Mouse (Mus musculus) NIH3T3 (cell line): Measurements from ENCODE around the gene Loxl3.

Experiments used
- DNase-seq: peaks from one replicate; pipeline ENCODE4 v3.0.0-alpha.2; 2012; ENCODE audit warnings: low read depth

Loxl3 gene

GRCm38 (mm10) chr6:83017190-83017589 is 16.8 kb upstream of the Loxl3 start:
- DNase-seq, result peak; percentile 77

GRCm38 (mm10) chr6:83019044-83019443 is 14.9 kb upstream of the Loxl3 start:
- no peak for DNase-seq

DNA sequence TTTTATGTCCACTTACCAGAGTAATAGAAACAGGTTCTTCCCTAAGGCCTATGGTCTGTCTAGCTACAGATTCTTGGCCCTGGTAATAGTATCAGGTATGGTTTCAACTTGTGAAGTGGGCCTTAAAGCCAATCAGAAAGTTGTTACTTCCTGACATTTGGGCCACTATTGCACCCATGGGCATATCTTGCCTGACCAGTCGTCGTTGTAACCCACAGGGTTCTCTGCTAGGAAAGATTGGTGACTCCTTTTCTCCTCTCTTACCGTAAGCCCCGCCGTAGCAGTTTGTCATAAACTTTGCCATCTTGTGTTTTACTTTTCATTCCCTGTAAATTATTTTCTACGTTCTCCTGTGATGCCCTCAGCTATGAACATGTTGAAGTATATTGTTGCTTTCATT is 13.9 kb upstream of the Loxl3 start:
- DNase-seq, result no peak

- peak; percentile 51 for DNase-seq
Observed at GRCm38 (mm10) chr6:83020836-83021593, 13.0 kb upstream of the Loxl3 start.

DNA sequence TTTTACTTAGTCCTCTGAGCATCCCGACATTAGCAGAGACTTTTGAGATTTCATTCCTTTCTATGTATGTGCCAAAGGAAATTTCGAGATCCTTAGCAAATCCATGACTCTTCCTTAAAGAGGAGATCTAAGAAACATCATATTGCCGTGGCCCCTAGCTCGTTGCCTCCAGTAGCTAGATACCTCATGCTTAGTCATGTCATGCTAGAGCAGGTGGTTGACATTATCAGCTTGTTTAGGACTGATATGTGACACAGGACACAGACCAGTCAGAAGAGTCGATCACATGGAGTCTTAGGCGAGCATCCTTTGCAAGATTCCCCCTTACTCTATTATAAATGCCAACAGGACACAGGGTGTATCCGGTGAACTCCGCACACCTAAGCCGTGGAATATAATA is 11.0 kb upstream of the Loxl3 start:
- no peak for DNase-seq

GRCm38 (mm10) chr6:83023786-83024185 is 10.2 kb upstream of the Loxl3 start:
- DNase-seq, result peak; percentile 69

DNA sequence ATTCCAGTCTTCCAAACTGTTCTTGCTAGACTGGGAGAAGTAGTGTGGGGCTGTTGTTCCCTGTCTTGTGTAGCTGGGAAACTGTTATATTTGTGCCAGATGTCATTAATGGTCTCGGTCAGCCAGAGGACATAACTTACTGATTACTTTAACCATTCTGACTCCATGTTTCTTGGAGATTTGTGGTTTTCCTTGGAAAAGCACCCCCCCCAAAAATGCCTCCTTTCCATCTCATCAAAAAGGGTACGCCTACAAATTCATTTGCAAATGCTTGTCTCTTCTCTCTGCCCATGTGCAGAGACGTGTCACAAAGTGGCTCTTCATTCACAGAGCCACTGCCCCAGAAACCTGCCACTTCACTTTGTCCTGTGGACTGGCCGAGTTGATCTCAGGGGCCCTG is 9.6 kb upstream of the Loxl3 start:
- peak; percentile 56 for DNase-seq

DNA sequence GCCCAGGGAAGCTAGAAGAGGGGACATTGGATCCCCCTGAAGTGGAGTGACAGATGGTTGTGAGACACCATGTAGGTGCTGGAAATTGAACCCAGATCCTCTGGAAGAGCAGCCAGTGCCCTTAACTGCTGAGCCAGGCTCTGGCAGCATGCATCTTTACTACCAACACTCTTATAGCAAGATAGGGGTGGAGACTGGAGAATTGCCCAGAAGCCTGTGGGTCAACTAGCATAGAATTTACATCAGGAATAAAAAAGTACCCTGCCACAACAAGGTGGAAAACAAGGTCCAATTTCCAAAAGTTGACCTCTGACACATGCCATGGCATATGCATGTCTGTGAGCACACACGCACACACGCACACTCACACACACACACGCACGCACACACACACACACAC is 8.8 kb upstream of the Loxl3 start:
- peak; percentile 75 for DNase-seq

DNA sequence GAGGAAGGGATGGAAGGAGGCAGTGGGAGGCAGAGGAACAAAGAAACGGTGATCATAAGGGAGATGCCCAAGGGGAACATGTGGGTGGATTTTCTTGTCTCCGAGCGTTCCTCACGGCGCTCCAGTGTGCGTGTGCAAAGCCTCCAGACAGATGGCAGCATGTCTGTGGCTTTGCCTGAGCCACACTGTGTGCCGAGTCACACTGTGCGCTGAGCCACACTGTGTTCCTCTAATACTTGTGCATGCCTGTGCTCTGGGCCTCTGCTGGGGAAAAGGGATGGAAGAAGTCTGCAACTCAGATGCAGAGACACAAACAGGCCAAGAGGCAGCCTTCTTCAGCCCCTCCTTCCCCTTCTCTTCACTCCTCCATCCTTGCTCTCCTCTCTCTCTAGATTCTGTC is 6.7 kb upstream of the Loxl3 start:
- DNase-seq, result no peak

DNA sequence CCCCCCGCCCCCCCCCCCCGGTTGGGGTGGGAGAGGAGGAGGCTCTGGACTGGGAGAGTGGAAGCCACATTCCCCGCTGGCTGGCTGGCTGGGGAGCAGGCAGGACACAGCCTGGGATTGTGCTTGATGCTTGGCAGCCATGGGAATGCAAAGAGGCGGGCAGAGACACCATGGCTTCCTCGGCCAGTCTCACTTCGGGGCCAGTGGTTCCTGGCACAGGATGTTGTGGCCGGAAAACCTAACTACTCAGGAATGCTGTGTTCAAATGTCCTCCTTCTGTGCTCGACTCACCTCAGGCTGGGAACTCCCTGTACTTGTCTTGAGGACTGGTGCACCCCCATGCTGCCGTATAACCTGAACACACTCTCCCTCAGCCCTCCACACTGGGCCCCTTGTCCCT is 6.3 kb upstream of the Loxl3 start:
- DNase-seq, result peak; percentile 81

- no peak for DNase-seq
Observed at GRCm38 (mm10) chr6:83029777-83030176, 4.2 kb upstream of the Loxl3 start.

DNA sequence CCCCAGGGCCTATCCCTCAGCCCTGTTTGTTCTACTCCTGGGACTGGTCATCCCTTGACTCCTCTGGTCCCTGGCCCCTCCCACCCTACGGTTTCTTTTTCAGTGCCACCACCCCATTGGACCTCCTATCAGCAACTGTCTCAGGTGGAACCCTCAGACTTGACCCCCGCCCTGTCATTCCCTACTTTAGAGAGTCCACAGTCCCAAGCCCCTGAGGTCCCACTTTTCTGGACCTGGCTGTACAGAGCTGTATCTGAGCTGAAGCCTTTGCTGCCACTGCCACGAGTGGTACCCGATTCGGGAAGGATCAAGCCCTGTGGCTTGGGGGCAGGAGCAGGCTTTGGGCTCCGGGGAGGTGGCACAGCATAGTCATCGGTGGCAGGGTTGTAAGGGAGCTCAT is 2.9 kb upstream of the Loxl3 start:
- DNase-seq, result no peak

GRCm38 (mm10) chr6:83031921-83032590 is 1.9 kb upstream of the Loxl3 start:
- DNase-seq, result no peak

- peak; percentile 65 for DNase-seq
Observed at GRCm38 (mm10) chr6:83032769-83033191, 1.2 kb upstream of the Loxl3 start.

- DNase-seq, result peak; percentile 58
Observed at GRCm38 (mm10) chr6:83034463-83035055, 586 bp downstream of the Loxl3 start.

GRCm38 (mm10) chr6:83037188-83037587 is 3.2 kb downstream of the Loxl3 start:
- DNase-seq, result no peak

GRCm38 (mm10) chr6:83038496-83039012 is 4.6 kb downstream of the Loxl3 start:
- no peak for DNase-seq

DNA sequence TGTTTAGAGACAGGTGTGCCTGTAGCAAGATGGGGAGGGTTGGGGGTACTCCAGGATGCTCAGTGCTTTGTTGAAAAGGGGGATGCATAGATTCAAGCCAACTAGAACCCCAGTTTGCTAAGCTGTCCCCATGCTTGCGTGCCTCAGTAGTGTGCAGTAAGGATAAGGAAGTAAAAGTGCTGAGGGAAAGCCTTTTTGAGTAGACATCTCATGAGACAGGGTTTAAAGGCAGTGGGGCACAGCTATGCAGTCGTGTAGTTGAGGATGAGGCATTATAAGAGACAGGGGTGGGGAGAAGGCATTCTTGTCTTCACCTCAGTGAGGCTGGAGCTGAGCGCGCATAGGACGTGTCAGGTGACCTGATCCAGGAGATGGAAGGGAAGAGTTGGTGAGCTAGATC is 6.6 kb downstream of the Loxl3 start:
- no peak for DNase-seq

- DNase-seq, result no peak
Observed at GRCm38 (mm10) chr6:83043561-83043960, 9.6 kb downstream of the Loxl3 start.

DNA sequence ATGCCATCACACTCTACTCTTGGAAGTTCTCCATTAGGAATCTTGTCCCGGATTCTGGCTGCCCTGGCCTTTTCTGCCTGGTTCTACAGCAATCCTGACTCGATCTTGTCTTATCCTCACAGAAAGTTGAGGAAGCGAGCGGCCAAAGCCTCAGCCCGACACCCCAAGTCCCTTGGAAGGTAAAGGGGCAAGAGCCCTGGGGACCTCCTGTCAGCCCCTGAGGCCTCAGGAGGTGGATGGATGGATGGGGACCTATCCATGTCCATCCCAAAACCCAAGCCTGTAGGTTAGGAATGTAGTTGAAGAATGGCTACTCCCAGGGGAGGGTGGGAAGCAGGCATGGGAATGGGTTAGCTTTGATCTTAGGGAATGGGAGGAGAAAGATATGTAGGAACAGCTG is 10.0 kb downstream of the Loxl3 start:
- no peak for DNase-seq

DNA sequence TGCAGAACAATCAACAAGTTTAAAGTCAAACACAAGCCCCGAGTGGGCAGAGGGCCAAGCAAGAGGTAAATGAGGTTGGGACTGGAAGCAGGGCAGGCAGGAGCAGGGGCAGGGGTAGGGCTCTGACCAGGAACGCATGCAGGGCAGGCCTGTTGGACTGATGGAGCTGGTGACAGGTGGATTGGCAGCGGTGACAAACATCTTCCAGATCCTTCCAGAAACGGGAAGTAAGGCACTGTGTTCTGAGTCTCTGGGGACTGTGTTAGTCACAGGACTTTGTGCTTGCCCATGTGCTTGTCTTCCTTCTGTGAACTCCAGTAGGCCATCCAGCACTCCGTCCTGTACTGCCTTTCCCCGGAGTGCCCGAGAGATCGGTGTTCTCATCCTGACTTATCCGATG is 10.8 kb downstream of the Loxl3 start:
- no peak for DNase-seq

GRCm38 (mm10) chr6:83049367-83049766 is 15.4 kb downstream of the Loxl3 start:
- no peak for DNase-seq
